Mouse (Mus musculus): ENCODE results near the gene Taar4.

GRCm38 (mm10) chr10:23977958-23978357 lies 17.7 kb downstream of the Taar4 start:
- TF ChIP-seq CTCF (IDR thresholded peaks at IDR 0.05; ENCODE audit: borderline replicate concordance, insufficient read depth, low read depth, low read length) (no peak), POLR2A (IDR thresholded peaks at IDR 0.05; ENCODE audit: borderline replicate concordance, insufficient read depth, low read length) (no peak)

Data from cerebellum, adult 2 months (tissue).